Mouse (Mus musculus): ENCODE measurements around the gene Crybg2. TPM values are rescaled to one million over a fixed set of nuclear protein-coding genes. Genes with fewer than 3 reads are reported as not detected.

The Crybg2 gene
- polyA plus RNA-seq, 1 experiment from 2014 or later, result 1.9 TPM

- Histone ChIP-seq H3K36me3 (ENCODE audit: control insufficient read depth, insufficient read depth, low read length) (no peaks in the 10 kb centered on the region), H3K9ac (ENCODE audit: low read length) (no peak overlapping the region), H3K27me3 (ENCODE audit: control insufficient read depth, insufficient read depth, low read length) (0 out of 2 replicates have a peak, but pooled peaks cover 2% of the 10 kb centered on the region), H3K4me2 (ENCODE audit: low read depth, low read length, severe bottlenecking) (no peak overlapping the region), H3K27ac (ENCODE audit: low read depth, low read length) (no peak overlapping the region), H3K4me3 (ENCODE audit: low read depth, low read length) (no peak overlapping the region), H3K9me3 (ENCODE audit: control insufficient read depth, low read length) (peaks cover 3% of the 10 kb centered on the region; the same call in 1 of the 2 replicates), H3K4me1 (replicated peaks; ENCODE audit: control insufficient read depth, insufficient read depth, low read length) (peaks cover 4% of the 10 kb centered on the region; the same call in 1 of the 2 replicates)
- DNase-seq (ENCODE audit: low spot score) (no peak), ATAC-seq (replicated peaks; ENCODE audit: low FRiP score) (no peak)
- WGBS, result 88% methylated on average over 4 of the region's 4 CpGs
Observed at GRCm38 (mm10) chr4:134084999-134085398, 24.4 kb downstream of the Crybg2 start.

GRCm38 (mm10) chr4:134087412-134087811 lies 26.8 kb downstream of the Crybg2 start:
- Histone ChIP-seq H3K4me2 (ENCODE audit: low read depth, low read length, severe bottlenecking) (no peak overlapping the region), H3K9ac (ENCODE audit: low read length) (no peak overlapping the region), H3K4me1 (replicated peaks; ENCODE audit: control insufficient read depth, insufficient read depth, low read length) (no peaks in the 10 kb centered on the region), H3K27ac (ENCODE audit: low read depth, low read length) (no peak overlapping the region), H3K4me3 (ENCODE audit: low read depth, low read length) (no peak overlapping the region), H3K36me3 (ENCODE audit: control insufficient read depth, insufficient read depth, low read length) (no peaks in the 10 kb centered on the region), H3K9me3 (ENCODE audit: control insufficient read depth, low read length) (peaks cover 3% of the 10 kb centered on the region; the same call in 1 of the 2 replicates), H3K27me3 (ENCODE audit: control insufficient read depth, insufficient read depth, low read length) (no peaks in the 10 kb centered on the region)
- ATAC-seq (replicated peaks; ENCODE audit: low FRiP score) (no peak), DNase-seq (ENCODE audit: low spot score) (peak; percentile 64)
- 47% methylated on average over 7 of the region's 7 CpGs for WGBS

- H3K4me2 ChIP-seq (ENCODE audit: low read depth, low read length, severe bottlenecking), result no peak overlapping the region
- H3K27me3 ChIP-seq (ENCODE audit: control insufficient read depth, insufficient read depth, low read length), result no peaks in the 10 kb centered on the region
- no peak for ATAC-seq (replicated peaks; ENCODE audit: low FRiP score)
- no peak overlapping the region for H3K9ac ChIP-seq (ENCODE audit: low read length)
- no peak overlapping the region for H3K4me3 ChIP-seq (ENCODE audit: low read depth, low read length)
- no peak overlapping the region for H3K27ac ChIP-seq (ENCODE audit: low read depth, low read length)
- no peaks in the 10 kb centered on the region for H3K4me1 ChIP-seq (replicated peaks; ENCODE audit: control insufficient read depth, insufficient read depth, low read length)
- H3K36me3 ChIP-seq (ENCODE audit: control insufficient read depth, insufficient read depth, low read length), result no peaks in the 10 kb centered on the region
- no peak for DNase-seq (ENCODE audit: low spot score)
- 81% methylated on average over 9 of the region's 9 CpGs for WGBS
- peaks cover 3% of the 10 kb centered on the region; the same call in 1 of the 2 replicates for H3K9me3 ChIP-seq (ENCODE audit: control insufficient read depth, low read length)
Observed at GRCm38 (mm10) chr4:134089029-134089428, 28.4 kb downstream of the Crybg2 start.

GRCm38 (mm10) chr4:134090521-134091224 lies 30.1 kb downstream of the Crybg2 start:
- Histone ChIP-seq H3K27ac (ENCODE audit: low read depth, low read length) (no peak overlapping the region), H3K4me1 (replicated peaks; ENCODE audit: control insufficient read depth, insufficient read depth, low read length) (no peaks in the 10 kb centered on the region), H3K4me2 (ENCODE audit: low read depth, low read length, severe bottlenecking) (no peak overlapping the region), H3K4me3 (ENCODE audit: low read depth, low read length) (no peak overlapping the region), H3K9ac (ENCODE audit: low read length) (no peak overlapping the region), H3K36me3 (ENCODE audit: control insufficient read depth, insufficient read depth, low read length) (no peaks in the 10 kb centered on the region), H3K9me3 (ENCODE audit: control insufficient read depth, low read length) (no peaks in the 10 kb centered on the region), H3K27me3 (ENCODE audit: control insufficient read depth, insufficient read depth, low read length) (no peaks in the 10 kb centered on the region)
- no peak for ATAC-seq (replicated peaks; ENCODE audit: low FRiP score)
- 85% methylated on average over 16 of the region's 16 CpGs for WGBS
- DNase-seq (ENCODE audit: low spot score), result no peak

GRCm38 (mm10) chr4:134091225-134091529 lies 30.6 kb downstream of the Crybg2 start:
- Histone ChIP-seq H3K27me3 (ENCODE audit: control insufficient read depth, insufficient read depth, low read length) (no peaks in the 10 kb centered on the region), H3K27ac (ENCODE audit: low read depth, low read length) (no peak overlapping the region), H3K4me3 (ENCODE audit: low read depth, low read length) (no peak overlapping the region), H3K9me3 (ENCODE audit: control insufficient read depth, low read length) (no peaks in the 10 kb centered on the region), H3K9ac (ENCODE audit: low read length) (no peak overlapping the region), H3K4me2 (ENCODE audit: low read depth, low read length, severe bottlenecking) (no peak overlapping the region), H3K36me3 (ENCODE audit: control insufficient read depth, insufficient read depth, low read length) (no peaks in the 10 kb centered on the region), H3K4me1 (replicated peaks; ENCODE audit: control insufficient read depth, insufficient read depth, low read length) (no peaks in the 10 kb centered on the region)
- DNase-seq (ENCODE audit: low spot score), result no peak
- WGBS, result 93% methylated on average over 6 of the region's 6 CpGs
- no peak for ATAC-seq (replicated peaks; ENCODE audit: low FRiP score)

- Histone ChIP-seq H3K9me3 (ENCODE audit: control insufficient read depth, low read length) (no peaks in the 10 kb centered on the region), H3K27me3 (ENCODE audit: control insufficient read depth, insufficient read depth, low read length) (no peaks in the 10 kb centered on the region), H3K4me1 (replicated peaks; ENCODE audit: control insufficient read depth, insufficient read depth, low read length) (no peaks in the 10 kb centered on the region), H3K36me3 (ENCODE audit: control insufficient read depth, insufficient read depth, low read length) (no peaks in the 10 kb centered on the region), H3K4me2 (ENCODE audit: low read depth, low read length, severe bottlenecking) (no peak overlapping the region), H3K4me3 (ENCODE audit: low read depth, low read length) (no peak overlapping the region), H3K27ac (ENCODE audit: low read depth, low read length) (no peak overlapping the region), H3K9ac (ENCODE audit: low read length) (no peak overlapping the region)
- no peak for ATAC-seq (replicated peaks; ENCODE audit: low FRiP score)
- 69% methylated on average over 6 of the region's 6 CpGs for WGBS
- DNase-seq (ENCODE audit: low spot score), result no peak
Observed at GRCm38 (mm10) chr4:134092382-134093288, 32.0 kb downstream of the Crybg2 start.

GRCm38 (mm10) chr4:134094004-134094564 lies 33.5 kb downstream of the Crybg2 start:
- H3K9me3 ChIP-seq (ENCODE audit: control insufficient read depth, low read length), result no peaks in the 10 kb centered on the region
- H3K27me3 ChIP-seq (ENCODE audit: control insufficient read depth, insufficient read depth, low read length), result no peaks in the 10 kb centered on the region
- H3K9ac ChIP-seq (ENCODE audit: low read length), result no peak overlapping the region
- 91% methylated on average over 7 of the region's 7 CpGs for WGBS
- DNase-seq (ENCODE audit: low spot score) (no peak), ATAC-seq (replicated peaks; ENCODE audit: low FRiP score) (no peak)
- H3K4me3 ChIP-seq (ENCODE audit: low read depth, low read length), result no peak overlapping the region
- H3K4me1 ChIP-seq (replicated peaks; ENCODE audit: control insufficient read depth, insufficient read depth, low read length), result no peaks in the 10 kb centered on the region
- no peak overlapping the region for H3K27ac ChIP-seq (ENCODE audit: low read depth, low read length)
- H3K36me3 ChIP-seq (ENCODE audit: control insufficient read depth, insufficient read depth, low read length), result no peaks in the 10 kb centered on the region
- no peak overlapping the region for H3K4me2 ChIP-seq (ENCODE audit: low read depth, low read length, severe bottlenecking)

GRCm38 (mm10) chr4:134094923-134095547 lies 34.4 kb downstream of the Crybg2 start, which contains the start of gene Cd52:
TSS of gene Cd52 (minus strand) at chr4:134095082.
- WGBS, result 60% methylated on average over 3 of the region's 3 CpGs

More at GRCm38 (mm10) chr4:134094923-134095547, 34.4 kb downstream of the Crybg2 start, which contains the start of gene Cd52:
- Histone ChIP-seq H3K9me3 (ENCODE audit: control insufficient read depth, low read length) (no peaks in the 10 kb centered on the region), H3K4me2 (ENCODE audit: low read depth, low read length, severe bottlenecking) (no peak within 1 kb of the TSS), H3K27me3 (ENCODE audit: control insufficient read depth, insufficient read depth, low read length) (no peaks in the 10 kb centered on the region), H3K9ac (ENCODE audit: low read length) (no peak within 1 kb of the TSS), H3K4me1 (replicated peaks; ENCODE audit: control insufficient read depth, insufficient read depth, low read length) (no peaks in the 10 kb centered on the region), H3K27ac (ENCODE audit: low read depth, low read length) (no peak within 1 kb of the TSS), H3K36me3 (ENCODE audit: control insufficient read depth, insufficient read depth, low read length) (no peaks in the 10 kb centered on the region), H3K4me3 (ENCODE audit: low read depth, low read length) (no peak within 1 kb of the TSS)
- DNase-seq (ENCODE audit: low spot score) (no peak), ATAC-seq (replicated peaks; ENCODE audit: low FRiP score) (no peak)
